Mouse (Mus musculus): ENCODE measurements around the gene Gxylt1. TPM values are rescaled to one million over a fixed set of nuclear protein-coding genes. Genes with fewer than 3 reads are reported as not detected.

The Gxylt1 gene
- polyA plus RNA-seq, 2 experiments, result 17.4 to 18.7 TPM

DNA sequence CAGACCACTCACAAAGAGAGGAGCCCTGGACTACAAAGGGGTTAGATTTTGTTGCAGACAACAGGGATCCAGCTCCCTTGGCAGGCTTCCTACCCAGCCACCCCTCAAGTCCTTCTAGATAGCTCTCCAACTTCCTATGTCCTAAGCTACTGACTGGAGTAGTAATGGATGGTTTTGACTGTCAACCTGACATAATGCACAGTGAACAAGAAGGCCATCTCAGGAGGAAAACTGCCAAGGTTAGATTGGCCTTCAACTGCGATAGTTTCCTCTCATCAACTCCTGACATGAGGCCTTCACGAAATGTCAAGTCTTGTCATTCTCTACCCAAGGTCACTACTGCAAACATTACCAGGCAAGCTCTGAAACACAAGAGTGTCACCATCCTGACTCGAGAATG is 10.8 kb downstream of the Gxylt1 start:
- no peaks in the 10 kb centered on the region for H3K9me3 ChIP-seq (ENCODE audit: control insufficient read depth, low read length)
- no peak overlapping the region for H3K4me2 ChIP-seq (replicated peaks; ENCODE audit: low read depth, low read length, severe bottlenecking)
- no peaks in the 10 kb centered on the region for H3K4me1 ChIP-seq (ENCODE audit: control insufficient read depth, insufficient read depth, low read length)
- no peak overlapping the region for H3K27ac ChIP-seq (replicated peaks; ENCODE audit: low read depth, low read length)
- 84% methylated on average over 3 of the region's 3 CpGs for WGBS
- no peak for ATAC-seq (ENCODE audit: low FRiP score, low read depth)
- H3K9ac ChIP-seq (ENCODE audit: low read depth, low read length, severe bottlenecking), result no peak overlapping the region
- no peak for DNase-seq (ENCODE audit: low spot score)
- TF ChIP-seq POLR2A (IDR thresholded peaks at IDR 0.05; ENCODE audit: borderline replicate concordance, extremely low read depth, insufficient read depth, insufficient read length), result no peak
- H3K4me3 ChIP-seq (replicated peaks; ENCODE audit: low read length), result no peak overlapping the region
- no peaks in the 10 kb centered on the region for H3K27me3 ChIP-seq (ENCODE audit: control insufficient read depth, insufficient read depth, low read length)
- peaks cover 7% of the 10 kb centered on the region; the same call in 1 of the 2 replicates for H3K36me3 ChIP-seq (ENCODE audit: control insufficient read depth, insufficient read depth, low read length)

DNA sequence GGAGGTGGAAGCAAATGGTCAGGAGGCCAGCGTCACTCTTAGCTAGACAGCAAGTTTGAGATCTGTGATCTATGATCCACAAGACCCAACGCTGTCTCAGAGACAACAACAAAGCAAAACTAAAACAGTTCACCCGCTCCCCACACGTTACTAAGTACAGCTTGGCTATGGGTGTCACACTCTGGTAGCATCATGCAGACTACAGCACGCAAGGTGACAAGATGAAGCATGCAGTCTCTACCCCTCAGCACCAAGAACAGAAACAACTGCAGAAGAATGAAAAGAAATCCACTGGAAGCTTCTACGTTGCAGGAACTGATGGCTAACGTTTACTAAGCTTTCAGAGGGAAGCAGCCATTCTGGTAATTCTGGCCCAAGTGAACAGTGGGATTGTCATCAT is 11.4 kb downstream of the Gxylt1 start:
- H3K36me3 ChIP-seq (ENCODE audit: control insufficient read depth, insufficient read depth, low read length), result peaks cover 11% of the 10 kb centered on the region
- H3K9me3 ChIP-seq (ENCODE audit: control insufficient read depth, low read length), result no peaks in the 10 kb centered on the region
- ATAC-seq (ENCODE audit: low FRiP score, low read depth) (no peak), DNase-seq (ENCODE audit: low spot score) (no peak)
- H3K4me2 ChIP-seq (replicated peaks; ENCODE audit: low read depth, low read length, severe bottlenecking), result no peak overlapping the region
- H3K27me3 ChIP-seq (ENCODE audit: control insufficient read depth, insufficient read depth, low read length), result no peaks in the 10 kb centered on the region
- H3K9ac ChIP-seq (ENCODE audit: low read depth, low read length, severe bottlenecking), result no peak overlapping the region
- WGBS, result 87% methylated on average over 7 of the region's 7 CpGs
- H3K4me1 ChIP-seq (ENCODE audit: control insufficient read depth, insufficient read depth, low read length), result no peaks in the 10 kb centered on the region
- H3K27ac ChIP-seq (replicated peaks; ENCODE audit: low read depth, low read length), result no peak overlapping the region
- H3K4me3 ChIP-seq (replicated peaks; ENCODE audit: low read length), result no peak overlapping the region
- no peak for TF ChIP-seq POLR2A (IDR thresholded peaks at IDR 0.05; ENCODE audit: borderline replicate concordance, extremely low read depth, insufficient read depth, insufficient read length)

GRCm38 (mm10) chr15:93262818-93263217 is 12.2 kb downstream of the Gxylt1 start:
- peaks cover 18% of the 10 kb centered on the region for H3K36me3 ChIP-seq (ENCODE audit: control insufficient read depth, insufficient read depth, low read length)
- no peak overlapping the region for H3K9ac ChIP-seq (ENCODE audit: low read depth, low read length, severe bottlenecking)
- DNase-seq (ENCODE audit: low spot score) (no peak), ATAC-seq (ENCODE audit: low FRiP score, low read depth) (no peak)
- H3K27ac ChIP-seq (replicated peaks; ENCODE audit: low read depth, low read length), result no peak overlapping the region
- H3K4me3 ChIP-seq (replicated peaks; ENCODE audit: low read length), result no peak overlapping the region
- H3K4me2 ChIP-seq (replicated peaks; ENCODE audit: low read depth, low read length, severe bottlenecking), result no peak overlapping the region
- TF ChIP-seq POLR2A (IDR thresholded peaks at IDR 0.05; ENCODE audit: borderline replicate concordance, extremely low read depth, insufficient read depth, insufficient read length), result no peak
- H3K9me3 ChIP-seq (ENCODE audit: control insufficient read depth, low read length), result no peaks in the 10 kb centered on the region
- WGBS, result 58% methylated on average over 5 of the region's 5 CpGs
- H3K4me1 ChIP-seq (ENCODE audit: control insufficient read depth, insufficient read depth, low read length), result no peaks in the 10 kb centered on the region
- no peaks in the 10 kb centered on the region for H3K27me3 ChIP-seq (ENCODE audit: control insufficient read depth, insufficient read depth, low read length)

GRCm38 (mm10) chr15:93262274-93262673 is 12.7 kb downstream of the Gxylt1 start:
- Histone ChIP-seq H3K36me3 (ENCODE audit: control insufficient read depth, insufficient read depth, low read length) (peaks cover 22% of the 10 kb centered on the region), H3K9me3 (ENCODE audit: control insufficient read depth, low read length) (no peaks in the 10 kb centered on the region), H3K4me3 (replicated peaks; ENCODE audit: low read length) (no peak overlapping the region), H3K27ac (replicated peaks; ENCODE audit: low read depth, low read length) (no peak overlapping the region), H3K4me1 (ENCODE audit: control insufficient read depth, insufficient read depth, low read length) (no peaks in the 10 kb centered on the region), H3K4me2 (replicated peaks; ENCODE audit: low read depth, low read length, severe bottlenecking) (no peak overlapping the region), H3K27me3 (ENCODE audit: control insufficient read depth, insufficient read depth, low read length) (no peaks in the 10 kb centered on the region), H3K9ac (ENCODE audit: low read depth, low read length, severe bottlenecking) (no peak overlapping the region)
- 83% methylated on average over 5 of the region's 5 CpGs for WGBS
- DNase-seq (ENCODE audit: low spot score), result no peak
- TF ChIP-seq POLR2A (IDR thresholded peaks at IDR 0.05; ENCODE audit: borderline replicate concordance, extremely low read depth, insufficient read depth, insufficient read length), result no peak
- no peak for ATAC-seq (ENCODE audit: low FRiP score, low read depth)

DNA sequence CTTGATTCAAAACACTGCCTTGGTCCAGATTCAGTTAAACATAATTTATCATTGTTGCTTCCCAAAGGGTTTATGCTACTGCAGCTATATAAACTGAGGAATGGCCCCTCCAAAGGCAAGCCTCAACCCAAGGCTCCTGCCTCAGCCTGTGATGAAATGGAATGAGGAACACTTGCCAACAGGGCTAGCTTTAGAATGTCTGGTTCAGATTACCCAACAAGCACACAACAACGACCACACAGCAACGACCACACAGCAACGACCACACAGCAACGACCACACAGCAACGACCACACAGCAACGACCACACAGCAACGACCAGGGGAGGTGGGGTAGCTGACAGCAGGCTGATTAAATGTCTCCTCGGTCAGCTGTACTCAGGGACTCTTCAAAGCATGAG is 15.0 kb downstream of the Gxylt1 start:
- H3K9me3 ChIP-seq (ENCODE audit: control insufficient read depth, low read length), result no peaks in the 10 kb centered on the region
- H3K36me3 ChIP-seq (ENCODE audit: control insufficient read depth, insufficient read depth, low read length), result peaks cover 34% of the 10 kb centered on the region
- no peak overlapping the region for H3K9ac ChIP-seq (ENCODE audit: low read depth, low read length, severe bottlenecking)
- no peak overlapping the region for H3K4me2 ChIP-seq (replicated peaks; ENCODE audit: low read depth, low read length, severe bottlenecking)
- no peak for TF ChIP-seq POLR2A (IDR thresholded peaks at IDR 0.05; ENCODE audit: borderline replicate concordance, extremely low read depth, insufficient read depth, insufficient read length)
- 63% methylated on average over 8 of the region's 8 CpGs for WGBS
- H3K27me3 ChIP-seq (ENCODE audit: control insufficient read depth, insufficient read depth, low read length), result no peaks in the 10 kb centered on the region
- DNase-seq (ENCODE audit: low spot score) (no peak), ATAC-seq (ENCODE audit: low FRiP score, low read depth) (no peak)
- no peak overlapping the region for H3K27ac ChIP-seq (replicated peaks; ENCODE audit: low read depth, low read length)
- H3K4me1 ChIP-seq (ENCODE audit: control insufficient read depth, insufficient read depth, low read length), result no peaks in the 10 kb centered on the region
- H3K4me3 ChIP-seq (replicated peaks; ENCODE audit: low read length), result no peak overlapping the region

DNA sequence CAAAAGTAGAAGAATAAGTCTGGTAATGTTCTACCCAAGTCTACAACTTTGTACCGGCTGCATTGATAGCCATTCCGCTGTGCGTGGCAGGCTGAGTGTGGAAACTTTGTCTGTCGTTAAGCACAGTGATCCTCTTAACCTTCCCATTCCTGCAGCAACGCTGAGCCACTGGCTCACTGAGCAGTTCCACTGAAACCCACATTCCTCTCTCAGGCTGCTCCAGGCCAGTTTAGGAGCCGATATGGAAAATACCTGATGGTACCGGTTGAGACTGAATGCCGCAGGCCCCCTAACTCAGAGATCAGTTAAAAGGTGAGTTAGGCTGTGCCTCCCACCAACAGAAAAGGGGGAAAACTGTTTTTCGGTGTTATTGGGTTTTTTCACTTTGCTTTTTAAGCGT is 19.7 kb downstream of the Gxylt1 start:
- DNase-seq (ENCODE audit: low spot score), result no peak
- no peak for TF ChIP-seq POLR2A (IDR thresholded peaks at IDR 0.05; ENCODE audit: borderline replicate concordance, extremely low read depth, insufficient read depth, insufficient read length)
- ATAC-seq (ENCODE audit: low FRiP score, low read depth), result no peak
- no peaks in the 10 kb centered on the region for H3K4me1 ChIP-seq (ENCODE audit: control insufficient read depth, insufficient read depth, low read length)
- peaks cover 52% of the 10 kb centered on the region for H3K36me3 ChIP-seq (ENCODE audit: control insufficient read depth, insufficient read depth, low read length)
- no peak overlapping the region for H3K9ac ChIP-seq (ENCODE audit: low read depth, low read length, severe bottlenecking)
- H3K27me3 ChIP-seq (ENCODE audit: control insufficient read depth, insufficient read depth, low read length), result no peaks in the 10 kb centered on the region
- no peak overlapping the region for H3K4me2 ChIP-seq (replicated peaks; ENCODE audit: low read depth, low read length, severe bottlenecking)
- 38% methylated on average over 10 of the region's 10 CpGs for WGBS
- no peak overlapping the region for H3K27ac ChIP-seq (replicated peaks; ENCODE audit: low read depth, low read length)
- no peaks in the 10 kb centered on the region for H3K9me3 ChIP-seq (ENCODE audit: control insufficient read depth, low read length)
- no peak overlapping the region for H3K4me3 ChIP-seq (replicated peaks; ENCODE audit: low read length)

Data from limb, embryonic 14.5 days (tissue).